Mouse (Mus musculus) layer of hippocampus, adult 18-20 months (tissue): Measurements from ENCODE around the gene Lrrc28. TPM values are rescaled to one million over a fixed set of nuclear protein-coding genes. Genes with fewer than 3 reads are reported as not detected.

Experiments
- total RNA-seq, 2 experiments: library from RNA; stranded (reverse); gene quantifications; 2 replicates each; pipeline ENCODE4 v1.2.3; 2021

Lrrc28 gene
- total RNA-seq, 2 experiments from 2014 or later = 37.5 to 41.0 TPM

Other genes starting within 250 kb of the Lrrc28 start
- 1 to 10 TPM; 5.2 to 6.6 TPM for gene Ttc23, start 2.1 kb upstream of the Lrrc28 start, total RNA-seq
- 10 to 100 TPM; 24.5 to 26.1 TPM for gene Synm, start 114.5 kb upstream of the Lrrc28 start, total RNA-seq